In the genomic region with DNA sequence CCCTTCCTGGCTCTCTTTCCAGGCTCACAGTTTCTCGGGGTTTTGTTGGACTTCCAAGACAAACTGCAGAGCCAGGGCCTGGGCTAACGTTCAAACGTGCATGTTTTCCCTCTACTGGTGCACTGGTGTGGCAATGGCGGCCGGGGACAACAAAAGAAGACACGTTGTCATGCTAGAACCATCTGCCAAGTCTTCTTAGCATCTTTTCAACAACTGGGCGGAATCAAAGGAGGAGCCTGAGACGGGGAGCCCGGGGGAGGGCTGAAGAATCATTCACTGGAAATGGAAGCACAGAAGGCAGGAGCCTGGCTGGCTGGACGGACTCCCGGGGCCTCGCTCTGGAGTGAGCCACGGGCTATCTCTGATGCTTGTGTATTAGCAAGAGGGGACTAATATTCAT, we compare ENCODE assay signal across 9 mouse cellular contexts. TPM values are rescaled to one million over a fixed set of nuclear protein-coding genes. Genes with fewer than 3 reads are reported as not detected.
DNase-seq lines count a peak whose midpoint lies in the region; ATAC-seq and TF ChIP-seq lines count a peak whose summit lies in the region.
"Had no signal": no experiment of that assay in that cellular context is flagged by ENCODE, and none has a peak within 500 bp of the region (broad histone marks: within the 10 kb centered on the region; RNA-seq: fewer than 3 reads in every experiment).

No protein-coding gene starts in this region.

- no peak overlapping the region for H3K9ac ChIP-seq in lung, embryonic 16.5 days (ENCODE audit: low read length)
- H3K9ac ChIP-seq in lung, postnatal 0 days (replicated peaks; ENCODE audit: low read depth), result no peak overlapping the region
- H3K9ac ChIP-seq in forebrain, embryonic 13.5 days, result no peak overlapping the region
- H3K9ac ChIP-seq in liver, embryonic 11.5 days (ENCODE audit: low read depth, low read length), result no peak overlapping the region
- H3K9ac ChIP-seq: embryonic facial prominence, embryonic 15.5 days; liver, embryonic 14.5 days had no signal

- H3K27ac ChIP-seq in lung, embryonic 16.5 days (ENCODE audit: low read length), result no peak overlapping the region
- no peak overlapping the region for H3K27ac ChIP-seq in lung, postnatal 0 days (ENCODE audit: low read length)
- peak overlapping the region; percentile 49 for H3K27ac ChIP-seq in forebrain, embryonic 13.5 days
- 0 out of 2 replicates have a peak overlapping the region, but pooled peaks have one; percentile 23 for H3K27ac ChIP-seq in layer of hippocampus, adult 2 months
- no peak overlapping the region for H3K27ac ChIP-seq in liver, embryonic 11.5 days (ENCODE audit: low read depth, low read length)
- H3K27ac ChIP-seq: embryonic facial prominence, embryonic 15.5 days; liver, embryonic 14.5 days had no signal

- no peak for DNase-seq in lung, postnatal 0 days (ENCODE audit: low spot score)
- DNase-seq in layer of hippocampus, adult 2 months (ENCODE audit: low spot score in 2 of 2), result peak; percentile 56 to 65
- DNase-seq in right cerebral cortex, postnatal 10 days (ENCODE audit: low spot score in 2 of 2), result peak; percentile 62 to 64
- DNase-seq in liver, embryonic 11.5 days (ENCODE audit: low spot score), result no peak
- no peak for DNase-seq in natural killer cell, adult 2 months (ENCODE audit: low spot score in 2 of 2)

- H3K36me3 ChIP-seq in lung, embryonic 16.5 days (ENCODE audit: control insufficient read depth, insufficient read depth, low read length), result peaks cover 3% of the 10 kb centered on the region; the same call in 1 of the 2 replicates
- H3K36me3 ChIP-seq in lung, postnatal 0 days (ENCODE audit: insufficient read depth, low read length), result no peaks in the 10 kb centered on the region
- H3K36me3 ChIP-seq in forebrain, embryonic 13.5 days (ENCODE audit: poor library complexity, severe bottlenecking), result peaks cover 69% of the 10 kb centered on the region
- H3K36me3 ChIP-seq in liver, embryonic 11.5 days (ENCODE audit: control insufficient read depth, insufficient read depth, low read length), result no peaks in the 10 kb centered on the region

- H3K9me3 ChIP-seq in lung, embryonic 16.5 days (ENCODE audit: control insufficient read depth, low read length), result no peaks in the 10 kb centered on the region
- H3K9me3 ChIP-seq in lung, postnatal 0 days (ENCODE audit: low read length), result no peaks in the 10 kb centered on the region
- peaks cover 5% of the 10 kb centered on the region for H3K9me3 ChIP-seq in forebrain, embryonic 13.5 days (replicated peaks)
- no peaks in the 10 kb centered on the region for H3K9me3 ChIP-seq in liver, embryonic 11.5 days (ENCODE audit: control insufficient read depth, low read length)
- H3K9me3 ChIP-seq: embryonic facial prominence, embryonic 15.5 days had no signal

- no peak overlapping the region for H3K4me2 ChIP-seq in lung, embryonic 16.5 days (ENCODE audit: low read depth, low read length)
- no peak overlapping the region for H3K4me2 ChIP-seq in lung, postnatal 0 days (replicated peaks; ENCODE audit: low read depth, low read length)
- H3K4me2 ChIP-seq in forebrain, embryonic 13.5 days, result no peak overlapping the region
- H3K4me2 ChIP-seq in liver, embryonic 11.5 days, result no peak overlapping the region
- H3K4me2 ChIP-seq: embryonic facial prominence, embryonic 15.5 days had no signal

- TF ChIP-seq CTCF in lung, postnatal 0 days (IDR thresholded peaks at IDR 0.05), result no peak
- TF ChIP-seq CTCF in layer of hippocampus, adult 2 months (conservative IDR thresholded peaks at IDR 0.05), result no peak

- WGBS in lung, embryonic 16.5 days, result 46% methylated on average over 13 of the region's 13 CpGs
- 59% methylated on average over 13 of the region's 13 CpGs for WGBS in lung, postnatal 0 days
- WGBS in forebrain, embryonic 13.5 days, result 29% methylated on average over 13 of the region's 13 CpGs
- 61% methylated on average over 13 of the region's 13 CpGs for WGBS in liver, embryonic 11.5 days

- no peaks in the 10 kb centered on the region for H3K27me3 ChIP-seq in lung, embryonic 16.5 days (ENCODE audit: control insufficient read depth, insufficient read depth, low read depth, low read length)
- no peaks in the 10 kb centered on the region for H3K27me3 ChIP-seq in lung, postnatal 0 days (replicated peaks; ENCODE audit: insufficient read depth, low read length)
- H3K27me3 ChIP-seq in forebrain, embryonic 13.5 days, result no peaks in the 10 kb centered on the region
- no peaks in the 10 kb centered on the region for H3K27me3 ChIP-seq in liver, embryonic 11.5 days (replicated peaks; ENCODE audit: control insufficient read depth, insufficient read depth, low read length)
- H3K27me3 ChIP-seq: embryonic facial prominence, embryonic 15.5 days had no signal

- 0 out of 2 replicates have a peak, but pooled peaks have one; percentile 20 for ATAC-seq in lung, embryonic 16.5 days (ENCODE audit: low read depth)
- ATAC-seq in lung, postnatal 0 days, result no peak
- ATAC-seq in forebrain, embryonic 13.5 days, result no peak
- ATAC-seq in liver, embryonic 11.5 days (replicated peaks; ENCODE audit: low FRiP score), result no peak

- H3K4me3 ChIP-seq in lung, embryonic 16.5 days (ENCODE audit: low read length), result no peak overlapping the region
- H3K4me3 ChIP-seq in lung, postnatal 0 days (ENCODE audit: low read depth, low read length), result no peak overlapping the region
- H3K4me3 ChIP-seq in forebrain, embryonic 13.5 days, result no peak overlapping the region
- no peak overlapping the region for H3K4me3 ChIP-seq in layer of hippocampus, adult 2 months
- H3K4me3 ChIP-seq in liver, embryonic 11.5 days (ENCODE audit: low read depth, low read length), result no peak overlapping the region
- H3K4me3 ChIP-seq: embryonic facial prominence, embryonic 15.5 days had no signal

- H3K4me1 ChIP-seq in lung, embryonic 16.5 days (replicated peaks; ENCODE audit: control insufficient read depth, insufficient read depth, low read length), result no peaks in the 10 kb centered on the region
- H3K4me1 ChIP-seq in lung, postnatal 0 days (ENCODE audit: insufficient read depth, low read depth, low read length), result no peaks in the 10 kb centered on the region
- H3K4me1 ChIP-seq in forebrain, embryonic 13.5 days, result peaks cover 11% of the 10 kb centered on the region; the same call in 1 of the 2 replicates
- H3K4me1 ChIP-seq in liver, embryonic 11.5 days (replicated peaks; ENCODE audit: control insufficient read depth, insufficient read depth, low read length), result no peaks in the 10 kb centered on the region
- H3K4me1 ChIP-seq: embryonic facial prominence, embryonic 15.5 days had no signal

- no peak for TF ChIP-seq EP300 in lung, postnatal 0 days (IDR thresholded peaks at IDR 0.05)

RNA-seq across cellular contexts. Expression of gene Atp9a, which starts 39.9 kb away (rescaled TPM):
- polyA plus RNA-seq in lung, embryonic 16.5 days (2015; fragmentation: Nextera tagmentation; extraction: Ambion mirVana), result 12.2 and 13.8 TPM in 2 replicates
- polyA plus RNA-seq in lung, postnatal 0 days (2015; fragmentation: Nextera tagmentation; extraction: Ambion mirVana), result 19.5 and 21.1 TPM in 2 replicates
- 35.2 and 37.1 TPM in 2 replicates for polyA plus RNA-seq in forebrain, embryonic 13.5 days (2015; fragmentation: Nextera tagmentation; extraction: Ambion mirVana)
- total RNA-seq in layer of hippocampus, adult 2 months (2021), result 100 to 1,000 TPM; 339 to 358 TPM
- polyA plus RNA-seq in liver, embryonic 11.5 days (2014; fragmentation: Nextera tagmentation; extraction: Ambion mirVana), result 4.4 and 5.5 TPM in 2 replicates

Comparison
In these comparisons a context has a peak if more than half of its experiments do, and no peak if none do; other contexts are left out.
1. H3K27ac ChIP-seq: peak in forebrain, embryonic 13.5 days (single experiment) and layer of hippocampus, adult 2 months (single experiment); none in lung, embryonic 16.5 days (single experiment), lung, postnatal 0 days (single experiment) and liver, embryonic 11.5 days (single experiment).
2. DNase-seq: peak in layer of hippocampus, adult 2 months (2 of 2) and right cerebral cortex, postnatal 10 days (2 of 2); none in lung, postnatal 0 days (single experiment), liver, embryonic 11.5 days (single experiment) and natural killer cell, adult 2 months (0 of 2).